Mouse (Mus musculus): ENCODE data around the gene Clpsl2.

Gene Clpsl2

DNA sequence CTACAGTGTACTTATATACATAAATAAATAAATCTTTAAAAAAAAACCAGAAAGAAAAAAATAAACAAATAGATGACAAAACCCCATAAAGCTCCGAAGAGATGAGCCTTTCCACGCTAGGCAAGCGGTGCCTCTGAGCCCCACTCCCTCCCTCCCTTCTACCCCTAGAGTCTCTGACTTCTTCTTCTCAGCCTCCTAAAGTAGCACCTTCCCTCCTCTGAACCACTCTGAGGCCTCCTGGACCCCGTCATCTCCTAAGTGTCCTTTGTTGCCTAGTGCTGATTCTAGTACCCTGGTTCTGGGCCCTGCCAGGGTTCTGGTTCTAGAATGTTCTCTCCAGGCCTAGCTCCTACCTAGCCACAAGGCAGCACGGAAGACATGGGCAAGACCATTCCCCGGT is 18.7 kb upstream of the Clpsl2 start, which contains the start of gene Armc12:
TSS of gene Armc12 (plus strand) at position 301 of the 400 bp plus-strand sequence.
- CTCF ChIA-PET, result interaction anchor here (0.6 to 4.6 kb wide), 12 partner anchors 12 to 298 kb away, joined by 3 to 50 read pairs (median 5); partner anchors contain the start of gene Ppard (in 1 of the 4)
- POLR2A ChIA-PET, result interaction anchor here in 3 of 4 experiments (0.5 to 2.5 kb wide), 12 partner anchors 11 to 206 kb away, joined by 3 to 7 read pairs (median 4); no protein-coding TSS in a partner anchor

DNA sequence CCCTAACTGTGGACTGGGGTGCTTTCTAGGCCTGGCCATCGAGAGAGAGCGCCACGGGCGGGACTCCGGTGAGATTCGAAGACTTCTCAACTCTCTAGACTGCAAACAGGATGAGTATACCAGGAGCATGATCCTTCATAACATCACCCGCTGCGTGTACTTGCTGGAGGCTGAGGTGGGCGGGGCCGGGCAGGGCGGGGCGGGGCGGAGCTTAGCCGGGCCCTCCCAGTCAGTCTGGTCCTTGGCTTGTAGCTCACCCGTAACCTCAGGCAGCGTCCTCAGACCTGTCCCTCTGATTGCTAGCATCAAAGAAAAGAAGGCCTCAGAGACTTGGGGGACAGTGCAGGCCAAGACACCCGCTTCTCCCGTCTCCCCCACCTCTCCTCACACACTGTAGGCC is 17.3 kb upstream of the Clpsl2 start:
- POLR2A ChIA-PET, result interaction anchor here in 3 of 4 experiments (0.6 to 1.2 kb wide), 12 partner anchors 9 to 354 kb away, joined by 3 to 13 read pairs (median 3); no protein-coding TSS in a partner anchor
- CTCF ChIA-PET, result interaction anchor here in 3 of 4 experiments (0.6 to 2.7 kb wide), 10 partner anchors 9 to 203 kb away, joined by 3 to 16 read pairs (median 4); partner anchors contain the start of genes Clpsl2 (in 1 of the 3) and Rpl10a (in 1 of the 3)

DNA sequence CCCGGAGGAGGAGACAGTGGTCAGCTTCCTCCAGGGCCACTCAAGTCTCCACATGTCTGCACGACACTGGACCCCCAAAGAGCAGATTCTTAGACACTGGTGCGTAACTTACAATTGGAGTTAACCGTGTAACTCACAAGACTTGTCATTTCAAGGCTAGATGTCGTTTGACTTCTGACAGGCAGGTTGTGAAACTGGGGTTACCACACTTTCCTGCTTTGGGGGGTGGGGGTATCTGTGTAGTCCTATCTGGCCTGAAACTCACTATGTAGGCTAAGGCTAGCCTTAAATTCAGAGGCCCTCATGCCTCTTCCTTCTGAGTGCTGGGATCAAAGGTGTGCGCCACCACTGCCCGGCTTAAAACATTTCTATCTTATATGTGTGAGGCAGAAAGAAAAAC is 16.7 kb upstream of the Clpsl2 start:
- ChIA-PET CTCF (interaction anchor here in 2 of 4 experiments (0.6 to 2.7 kb wide), 7 partner anchors 9 to 204 kb away, joined by 3 to 16 read pairs (median 5); partner anchors contain the start of gene Rpl10a (in 1 of the 2)), POLR2A (interaction anchor here in 2 of 4 experiments (0.6 to 1.2 kb wide), 10 partner anchors 9 to 203 kb away, joined by 3 to 13 read pairs (median 3); no protein-coding TSS in a partner anchor)

DNA sequence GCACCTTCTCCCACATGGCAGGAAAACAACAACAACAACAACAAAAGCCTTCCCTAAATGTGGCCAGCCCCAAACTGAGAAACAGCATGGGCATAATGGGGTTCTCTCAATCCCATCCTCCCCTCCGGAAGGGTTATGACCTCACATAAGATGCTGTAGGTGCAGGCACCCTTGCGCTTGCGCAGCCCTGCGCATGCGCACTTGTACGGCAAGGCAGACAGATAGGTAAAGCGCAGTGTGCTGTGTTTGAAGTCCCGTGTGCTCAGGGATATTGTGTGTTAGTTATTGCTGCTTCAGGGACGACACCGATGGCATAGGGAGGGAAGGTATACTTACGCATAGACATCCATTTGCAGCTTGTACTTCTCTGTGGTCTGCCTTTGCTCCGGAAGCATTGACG is 15.9 kb upstream of the Clpsl2 start:
- CTCF ChIA-PET, result interaction anchor here in 2 of 4 experiments (0.5 to 0.7 kb wide), 3 partner anchors 10 to 534 kb away, joined by 3 read pairs; no protein-coding TSS in a partner anchor

DNA sequence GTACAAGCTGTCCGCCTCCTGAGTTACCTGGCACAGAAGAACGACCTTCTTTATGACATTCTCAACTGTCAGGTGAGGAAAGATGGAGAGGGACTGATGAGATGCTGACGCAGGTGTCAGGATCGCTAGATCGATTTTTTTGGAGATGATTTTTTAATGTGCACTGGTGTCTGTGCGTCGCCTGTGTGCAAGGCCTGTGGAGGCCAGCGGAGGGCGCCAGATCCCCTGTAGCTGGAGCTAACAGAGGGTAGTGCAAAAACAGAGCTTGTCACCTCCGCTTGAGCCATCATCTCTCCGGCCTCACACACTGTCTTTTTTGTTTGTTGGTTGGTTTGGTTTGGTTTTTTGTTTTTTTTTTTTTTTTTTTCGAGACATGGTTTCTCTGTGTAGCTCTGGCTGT is 11.3 kb upstream of the Clpsl2 start:
- POLR2A ChIA-PET, result interaction anchor here (0.6 to 3.1 kb wide), 39 partner anchors 9 to 407 kb away, joined by 3 to 13 read pairs (median 4); partner anchors contain the start of genes Clpsl2 (in 2 of the 4) and Srpk1 (in 1 of the 4)

More for the DNA sequence above, 15.9 kb upstream of the Clpsl2 start:
- POLR2A ChIA-PET, result interaction anchor here in 2 of 4 experiments (0.6 kb wide), 3 partner anchors 45 to 347 kb away, joined by 3 to 4 read pairs (median 4); no protein-coding TSS in a partner anchor

DNA sequence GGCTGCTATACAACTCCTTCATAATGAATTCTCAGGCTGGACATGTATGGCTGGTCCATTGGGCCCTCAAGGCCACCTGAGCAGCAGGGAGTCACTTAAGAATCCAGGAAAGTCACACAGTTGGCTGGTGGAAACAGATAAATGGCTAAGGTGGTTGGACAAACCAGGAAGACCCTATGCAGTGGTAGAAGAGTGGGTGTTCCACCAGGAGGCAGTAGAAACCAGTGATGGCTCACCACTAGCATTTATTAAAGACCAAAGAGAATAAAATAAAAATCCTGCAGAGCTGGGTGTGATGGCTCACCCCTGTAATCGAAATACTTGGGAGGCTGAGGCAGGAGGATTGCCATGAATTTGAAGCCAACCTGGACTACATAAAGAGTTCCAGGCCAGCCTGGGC is 2.3 kb upstream of the Clpsl2 start:
- POLR2A ChIA-PET, result interaction anchor here in 1 of 4 experiments (0.9 to 3.7 kb wide), 3 partner anchors 9 to 34 kb away, joined by 3 to 13 read pairs (median 6); no protein-coding TSS in a partner anchor
- CTCF ChIA-PET, result interaction anchor here in 2 of 4 experiments (1.0 to 1.4 kb wide), 2 partner anchors 9 to 19 kb away, joined by 3 to 4 read pairs; no protein-coding TSS in a partner anchor

More for the DNA sequence above, 11.3 kb upstream of the Clpsl2 start:
- CTCF ChIA-PET, result interaction anchor here (0.5 to 2.5 kb wide), 70 partner anchors 9 to 843 kb away, joined by 3 to 23 read pairs (median 4); partner anchors contain the start of genes Clpsl2 (in 2 of the 4), Def6 (in 1 of the 4), Slc26a8 (in 1 of the 4) and Srsf3 (in 1 of the 4)

DNA sequence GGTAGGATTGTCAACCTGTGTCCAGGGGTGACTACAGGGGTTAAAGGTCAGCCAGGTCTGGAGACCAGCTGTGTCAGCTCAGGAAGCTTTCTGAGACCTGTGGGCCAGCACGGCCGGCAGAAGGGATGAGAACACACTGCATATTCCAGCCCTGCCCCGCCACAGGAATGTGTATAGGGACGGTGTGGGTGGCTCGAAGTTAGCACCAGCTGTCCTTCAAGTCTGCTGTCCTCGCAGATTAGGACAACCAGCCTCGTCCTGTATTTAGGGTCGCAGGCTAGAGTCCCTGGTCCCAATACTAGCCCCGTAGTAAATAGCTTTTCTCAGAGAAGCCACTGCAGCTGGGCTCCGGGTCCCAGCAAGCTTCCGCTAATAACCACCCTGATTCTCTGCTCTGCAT is 661 bp upstream of the Clpsl2 start:
- CTCF ChIA-PET, result interaction anchor here (0.5 to 1.8 kb wide), 11 partner anchors 10 to 393 kb away, joined by 3 to 9 read pairs (median 3); no protein-coding TSS in a partner anchor
- POLR2A ChIA-PET, result interaction anchor here (0.5 to 3.7 kb wide), 23 partner anchors 8 to 352 kb away, joined by 3 to 13 read pairs (median 4); partner anchors contain the start of gene Srpk1 (in 1 of the 4)

DNA sequence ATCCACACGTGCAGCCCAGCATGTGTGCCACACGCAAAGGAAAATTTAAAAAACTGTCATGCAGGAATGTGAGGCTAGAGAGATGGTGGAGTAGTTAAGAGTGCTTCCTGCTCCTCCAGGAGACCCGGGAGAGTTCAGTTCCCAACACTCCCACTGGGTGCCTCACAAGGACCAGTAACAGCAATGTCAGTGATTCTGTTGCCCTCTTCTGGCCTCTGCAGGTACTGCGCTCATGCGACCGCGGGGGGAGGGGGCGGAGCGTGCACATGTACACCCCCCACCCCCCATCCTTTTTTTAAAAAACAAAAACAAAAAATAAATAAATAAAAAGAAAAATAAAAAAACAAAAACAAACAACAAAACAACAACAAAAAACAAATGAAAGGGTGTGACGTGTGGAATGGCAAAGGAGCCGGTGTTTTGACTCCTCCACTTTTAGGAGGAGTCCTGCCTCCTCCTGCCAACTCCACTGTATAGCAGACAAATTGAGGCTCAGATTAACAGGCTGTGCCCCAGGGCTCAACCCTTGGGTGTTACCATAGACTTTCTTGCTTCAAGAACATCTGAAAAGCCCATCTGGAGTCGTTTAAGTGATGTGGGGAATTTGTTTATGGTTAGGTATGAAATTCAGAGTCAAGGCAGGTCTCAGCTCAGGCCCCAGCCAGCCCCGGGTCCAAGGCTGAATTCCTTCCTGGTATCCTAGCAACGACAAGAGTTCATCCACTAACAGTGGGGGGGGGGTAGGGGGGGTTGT is 4.0 kb downstream of the Clpsl2 start:
- ChIA-PET CTCF (interaction anchor here (0.6 to 2.0 kb wide), 30 partner anchors 8 to 374 kb away, joined by 3 to 11 read pairs (median 3); partner anchors contain the start of gene Clps (in 1 of the 4)), POLR2A (interaction anchor here in 3 of 4 experiments (0.6 to 2.5 kb wide), 28 partner anchors 8 to 619 kb away, joined by 3 to 9 read pairs (median 4); no protein-coding TSS in a partner anchor)

DNA sequence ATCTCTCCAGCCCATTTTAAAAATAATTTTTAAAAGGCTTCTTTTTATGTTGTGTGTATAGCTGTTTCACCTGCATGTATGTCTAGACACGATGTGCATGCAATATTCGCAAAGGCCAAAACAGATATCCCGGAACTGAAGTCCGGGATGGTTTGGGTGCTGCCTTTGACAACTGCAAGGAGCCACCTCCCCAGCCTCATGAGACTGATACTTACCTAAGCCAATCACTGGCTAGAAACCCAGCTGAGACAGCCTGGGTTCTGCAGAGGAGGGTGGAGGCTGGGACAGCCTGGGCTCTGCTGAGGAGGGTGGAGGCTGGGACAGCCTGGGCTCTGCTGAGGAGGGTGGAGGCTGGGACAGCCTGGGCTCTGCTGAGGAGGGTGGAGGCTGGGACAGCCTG is 4.8 kb downstream of the Clpsl2 start:
- CTCF ChIA-PET, result interaction anchor here (0.6 to 2.0 kb wide), 25 partner anchors 12 to 373 kb away, joined by 3 to 11 read pairs (median 3); no protein-coding TSS in a partner anchor
- POLR2A ChIA-PET, result interaction anchor here in 3 of 4 experiments (0.6 to 2.5 kb wide), 25 partner anchors 8 to 618 kb away, joined by 3 to 9 read pairs (median 4); no protein-coding TSS in a partner anchor

DNA sequence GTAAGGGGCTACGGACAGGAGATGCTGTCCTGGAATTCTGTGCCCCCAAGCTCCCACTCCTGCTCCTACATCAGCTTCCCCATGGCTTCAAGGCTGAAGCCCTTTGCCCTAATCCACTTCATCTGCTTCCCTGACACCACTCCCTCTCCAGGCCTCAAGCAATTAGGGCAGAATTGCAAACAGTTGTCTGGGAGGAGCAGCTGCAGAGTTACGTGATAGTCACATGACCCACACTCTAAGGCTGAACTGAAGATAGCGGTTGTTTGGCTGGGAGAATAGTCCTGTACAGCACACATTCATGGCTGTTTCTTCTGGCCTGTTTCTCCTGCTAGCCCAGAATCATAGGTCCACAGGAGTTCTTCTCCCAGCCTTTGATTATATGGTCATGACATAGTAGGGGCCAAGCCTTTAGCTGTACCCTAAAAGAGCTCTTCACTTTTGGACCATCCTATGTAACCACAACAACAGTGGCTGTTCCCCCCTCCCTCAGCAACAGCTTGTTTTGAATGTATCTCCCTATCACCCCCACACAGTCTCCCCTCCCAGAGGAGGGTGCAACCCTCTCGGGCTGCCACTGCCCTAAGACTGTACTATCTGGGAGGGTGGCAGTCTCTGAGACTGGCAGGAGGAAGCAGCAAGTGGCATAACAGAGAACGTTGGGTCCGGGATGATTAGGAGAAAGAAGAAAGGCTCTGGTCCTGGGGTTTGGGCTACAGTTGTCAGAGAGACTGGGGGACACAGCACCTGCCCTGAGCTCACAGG is 7.6 kb downstream of the Clpsl2 start:
- CTCF ChIA-PET, result interaction anchor here in 3 of 4 experiments (0.5 to 2.3 kb wide), 9 partner anchors 19 to 746 kb away, joined by 3 to 9 read pairs (median 3); partner anchors contain the start of gene Armc12 (in 1 of the 3)
- POLR2A ChIA-PET, result interaction anchor here in 3 of 4 experiments (0.6 to 3.0 kb wide), 16 partner anchors 8 to 487 kb away, joined by 3 to 19 read pairs (median 4); partner anchors contain the start of gene Clpsl2 (in 1 of the 3)

DNA sequence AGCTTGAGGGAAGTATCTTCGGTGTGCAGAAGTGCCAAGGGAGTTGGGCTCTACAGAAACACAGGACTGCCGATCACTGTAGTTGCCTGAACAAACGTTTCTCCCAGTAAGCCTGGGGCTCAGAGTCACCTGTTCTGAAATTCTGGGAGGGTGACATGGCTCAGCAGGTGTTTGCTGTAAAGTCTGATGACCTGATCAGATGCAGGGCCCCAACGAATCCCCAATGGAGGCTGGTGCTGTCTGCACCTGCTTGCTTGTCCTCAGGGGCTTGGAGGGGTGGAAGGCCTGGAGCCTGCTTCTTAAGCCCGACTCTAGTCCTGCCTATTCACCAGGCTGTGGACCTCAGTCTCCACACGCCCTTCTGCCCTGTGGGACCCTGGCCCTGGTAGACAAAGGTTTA is 8.6 kb downstream of the Clpsl2 start:
- ChIA-PET POLR2A (interaction anchor here in 2 of 4 experiments (0.8 to 3.0 kb wide), 8 partner anchors 8 to 36 kb away, joined by 3 to 19 read pairs (median 4); partner anchors contain the start of gene Clpsl2 (in 1 of the 2)), CTCF (interaction anchor here in 3 of 4 experiments (0.6 to 2.3 kb wide), 5 partner anchors 20 to 380 kb away, joined by 3 to 9 read pairs (median 4); partner anchors contain the start of gene Armc12 (in 1 of the 3))

DNA sequence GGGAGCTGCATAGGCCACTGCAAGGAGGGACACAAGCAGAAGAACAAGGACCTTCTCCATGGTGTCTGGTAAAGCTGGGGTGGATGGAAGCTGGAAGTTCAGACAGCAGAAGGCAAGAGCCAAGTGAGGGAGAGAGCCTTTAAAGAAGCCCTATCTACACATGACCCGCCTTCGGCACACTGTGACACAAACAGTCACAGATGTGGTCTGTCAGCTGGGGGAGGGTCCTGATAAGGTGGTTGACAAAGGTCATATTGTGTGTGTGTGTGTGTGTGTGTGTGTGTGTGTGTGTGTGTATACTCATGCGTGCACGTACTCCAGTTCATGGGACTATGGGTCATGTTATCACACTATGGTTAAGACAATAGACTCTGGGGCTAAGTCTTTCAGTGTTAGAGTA is 11.4 kb downstream of the Clpsl2 start, which contains the start of gene Clps:
TSS of gene Clps (minus strand) at position 169 of the 400 bp plus-strand sequence.
- ChIA-PET POLR2A (interaction anchor here in 2 of 4 experiments (0.9 to 1.9 kb wide), 9 partner anchors 9 to 229 kb away, joined by 3 to 7 read pairs (median 3); partner anchors contain the start of gene Clpsl2 (in 1 of the 2)), CTCF (interaction anchor here (0.6 to 1.5 kb wide), 7 partner anchors 8 to 1429 kb away, joined by 3 to 5 read pairs (median 3); no protein-coding TSS in a partner anchor)

DNA sequence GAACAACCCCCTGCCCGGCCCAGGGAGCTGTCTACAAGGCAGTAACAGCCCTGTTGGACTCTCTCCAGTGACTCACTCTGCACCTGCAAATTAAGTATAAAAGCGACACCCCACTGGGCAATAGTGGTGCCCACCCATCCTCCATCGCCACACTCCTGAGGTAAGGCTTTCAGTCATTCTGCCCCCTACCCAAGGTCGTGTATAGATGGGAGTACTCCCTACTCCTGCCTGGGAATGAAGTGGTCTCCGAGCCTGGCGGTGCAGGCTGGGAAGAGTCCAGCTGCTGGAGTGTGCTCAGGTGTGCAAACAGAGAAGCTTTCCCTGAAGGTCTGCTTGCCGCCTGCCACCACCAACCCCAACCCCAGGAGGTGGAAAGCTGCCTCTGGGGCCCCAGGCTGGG is 12.4 kb downstream of the Clpsl2 start:
- CTCF ChIA-PET, result interaction anchor here in 3 of 4 experiments (0.6 to 1.5 kb wide), 7 partner anchors 9 to 235 kb away, joined by 3 to 5 read pairs (median 3); no protein-coding TSS in a partner anchor
- POLR2A ChIA-PET, result interaction anchor here in 2 of 4 experiments (0.6 to 1.9 kb wide), 15 partner anchors 9 to 273 kb away, joined by 3 to 7 read pairs (median 3); partner anchors contain the start of gene Clpsl2 (in 1 of the 2)

DNA sequence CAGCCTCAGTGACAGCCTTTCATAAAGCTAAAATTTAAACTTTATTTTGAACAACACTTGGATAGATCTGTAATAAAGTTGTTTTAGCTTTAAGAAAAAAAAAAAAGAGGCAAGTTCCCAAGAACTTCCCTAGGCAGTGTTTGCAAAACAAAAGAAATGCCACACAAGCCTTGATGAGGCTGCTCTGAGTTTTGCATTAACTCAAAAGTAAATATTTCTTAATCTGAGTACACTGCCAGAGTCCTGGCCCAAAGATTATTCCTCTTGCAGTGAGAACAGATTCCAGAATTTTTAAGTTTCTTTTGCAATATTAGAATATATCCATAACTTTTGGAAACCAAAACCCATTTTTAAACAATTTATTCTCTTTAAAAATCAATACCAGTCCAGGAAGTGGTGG is 16.0 kb downstream of the Clpsl2 start:
- ChIA-PET POLR2A (interaction anchor here (0.7 to 1.9 kb wide), 8 partner anchors 8 to 52 kb away, joined by 3 to 7 read pairs (median 3); no protein-coding TSS in a partner anchor), CTCF (interaction anchor here in 3 of 4 experiments (0.7 to 1.9 kb wide), 5 partner anchors 16 to 212 kb away, joined by 3 to 7 read pairs (median 3); no protein-coding TSS in a partner anchor)

DNA sequence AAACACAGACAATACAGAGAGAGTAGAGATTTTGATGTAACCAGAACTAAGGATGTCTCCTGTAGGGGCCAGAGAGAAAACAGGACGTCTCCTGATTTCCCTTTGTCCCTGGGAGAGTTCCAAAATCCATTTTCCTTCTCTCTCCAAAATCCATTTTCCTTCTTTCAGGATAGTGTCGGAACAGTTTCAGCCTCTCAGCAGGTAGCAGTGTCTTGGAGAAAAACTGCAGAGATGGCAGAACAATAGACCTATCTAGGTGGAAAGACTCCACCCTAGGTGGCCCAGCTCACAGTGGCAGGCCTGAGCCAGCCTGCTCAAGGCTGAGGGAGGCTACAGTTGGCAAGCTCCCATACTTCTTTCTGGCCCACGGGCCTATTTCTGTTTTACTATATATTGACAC is 18.3 kb downstream of the Clpsl2 start:
- ChIA-PET POLR2A (interaction anchor here in 3 of 4 experiments (0.7 to 2.3 kb wide), 20 partner anchors 11 to 418 kb away, joined by 3 to 19 read pairs (median 4); partner anchors contain the start of gene Tead3 (in 1 of the 3)), CTCF (interaction anchor here (0.5 to 1.4 kb wide), 8 partner anchors 13 to 829 kb away, joined by 3 to 6 read pairs (median 3); no protein-coding TSS in a partner anchor)

DNA sequence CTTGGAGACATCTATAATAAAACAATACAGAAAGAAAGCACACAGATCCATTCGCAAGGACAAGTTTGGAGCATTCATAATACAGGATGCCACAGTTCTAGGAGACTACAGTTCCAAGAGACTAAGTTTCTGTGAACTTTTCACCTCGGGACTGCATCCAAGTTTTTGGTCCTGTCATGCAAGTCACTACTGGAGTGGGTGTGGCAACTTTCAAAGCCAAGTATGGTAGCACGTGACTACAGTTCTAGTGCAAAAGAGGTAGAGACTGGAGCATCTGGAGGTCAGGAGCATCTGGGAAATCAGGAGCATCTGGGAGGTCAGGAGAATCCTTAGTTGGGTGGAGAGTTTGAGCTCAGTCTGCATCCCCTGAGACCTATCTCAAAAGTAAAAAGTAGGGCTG is 22.7 kb downstream of the Clpsl2 start:
- POLR2A ChIA-PET, result interaction anchor here in 2 of 4 experiments (1.0 to 2.4 kb wide), 5 partner anchors 15 to 111 kb away, joined by 3 to 9 read pairs (median 5); no protein-coding TSS in a partner anchor
- CTCF ChIA-PET, result no interaction called here
